Mouse (Mus musculus) retina, adult 2 months (tissue): Measurements from ENCODE around the gene Prr13.

Experiments used
- DNase-seq: peaks from one replicate; pipeline ENCODE4 v3.0.0-alpha.2; 2012; ENCODE audit warnings: low read depth, low spot score

Gene Prr13

DNA sequence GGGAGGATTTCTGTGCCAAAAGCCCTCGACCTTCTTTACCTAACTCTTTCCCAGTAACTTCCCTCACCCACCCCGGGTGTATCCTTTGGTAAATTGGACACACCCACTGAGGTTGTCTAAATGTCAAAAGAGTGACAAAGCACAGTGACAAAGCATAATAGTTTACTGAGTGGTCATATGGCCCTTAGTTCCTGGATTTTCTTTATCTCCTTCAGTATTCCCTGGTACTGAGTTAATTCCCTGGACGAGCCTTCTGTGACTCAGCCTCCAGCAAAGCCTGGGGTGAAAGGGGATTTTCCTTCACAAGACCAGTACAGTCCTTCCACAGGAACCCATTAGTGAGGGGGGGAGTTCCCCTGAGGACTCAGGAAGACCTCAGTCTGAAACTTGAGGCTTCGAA lies 2.1 kb downstream of the Prr13 start:
- no peak for DNase-seq

DNA sequence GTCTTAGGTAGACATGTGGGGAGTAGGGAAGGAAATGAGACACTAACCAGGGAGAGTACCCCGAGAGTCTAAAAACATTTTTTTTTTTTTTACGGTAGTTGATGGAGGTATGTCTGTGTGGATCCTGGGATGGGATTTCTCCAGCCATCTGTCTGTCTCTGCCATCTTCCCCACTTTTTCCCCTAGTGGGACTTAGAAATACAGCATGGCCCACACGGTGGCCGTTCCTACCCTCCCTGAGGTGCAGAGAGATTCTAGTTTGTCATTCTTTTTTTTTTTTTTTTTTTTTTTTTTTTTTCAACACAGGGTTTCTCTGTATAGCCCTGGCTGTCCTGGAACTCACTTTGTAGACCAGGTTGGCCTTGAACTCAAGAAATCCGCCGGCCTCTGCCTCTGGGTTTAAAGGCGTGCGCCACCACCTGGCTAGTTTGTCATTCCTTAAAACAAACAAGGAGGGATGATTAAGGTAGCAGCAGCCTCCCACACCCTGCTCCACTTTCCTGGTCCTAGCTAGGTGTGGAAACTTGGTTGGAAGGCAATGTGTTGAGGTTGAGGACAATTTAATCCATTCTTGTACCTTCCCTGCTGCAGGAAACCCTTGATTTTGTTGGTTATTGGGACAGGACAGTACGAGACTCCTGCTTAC lies 2.7 kb downstream of the Prr13 start:
- no peak for DNase-seq

DNA sequence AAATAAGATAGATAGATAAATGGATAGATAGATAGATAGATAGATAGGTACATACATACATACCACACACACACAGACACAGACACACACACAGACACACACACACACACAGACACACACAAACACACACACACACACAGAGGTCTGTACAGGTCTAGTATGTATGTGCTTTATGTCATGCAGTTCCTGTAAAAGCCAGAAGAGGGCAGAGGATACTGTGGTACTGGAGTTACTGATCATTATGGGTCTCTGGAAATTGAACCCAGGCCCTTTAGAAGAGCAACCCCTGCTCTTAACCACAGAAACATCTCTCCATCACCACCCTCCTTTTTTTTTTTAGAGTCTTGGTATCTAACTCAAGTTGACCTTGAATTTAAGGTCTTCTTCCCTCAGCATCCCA lies 4.8 kb downstream of the Prr13 start:
- DNase-seq: no peak

DNA sequence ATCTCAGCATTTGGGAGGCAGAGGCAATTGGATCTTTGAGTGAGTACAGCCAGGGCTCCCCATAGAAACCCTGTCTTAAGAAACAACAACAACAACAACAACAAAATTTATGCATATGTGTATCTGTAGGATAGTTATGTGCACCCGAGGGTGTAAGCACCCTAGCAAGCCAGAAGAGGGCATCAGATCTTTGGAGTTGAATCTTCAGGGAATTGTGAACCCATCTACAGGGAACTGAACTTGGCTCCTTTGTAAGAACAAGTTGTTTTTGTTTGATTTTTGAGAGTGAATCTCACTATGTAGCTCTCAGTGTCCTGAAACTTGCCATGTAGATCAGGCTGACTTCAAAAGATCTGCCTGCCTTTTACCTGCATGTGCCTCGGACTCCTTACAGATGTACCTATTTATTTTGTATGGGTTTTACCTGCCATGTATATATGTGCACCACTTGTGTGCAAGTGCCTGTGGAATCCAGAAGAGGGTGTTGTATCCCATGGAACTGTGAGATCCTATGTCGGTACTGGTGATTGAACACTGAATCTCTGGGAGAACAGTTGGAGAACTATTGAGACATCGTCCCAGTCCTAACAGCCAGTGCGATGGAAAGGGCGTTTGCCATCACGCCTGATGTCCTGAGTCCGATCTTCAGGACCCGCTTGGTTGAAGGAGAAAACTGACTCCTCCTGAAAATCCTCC lies 10.0 kb downstream of the Prr13 start:
- DNase-seq: no peak

DNA sequence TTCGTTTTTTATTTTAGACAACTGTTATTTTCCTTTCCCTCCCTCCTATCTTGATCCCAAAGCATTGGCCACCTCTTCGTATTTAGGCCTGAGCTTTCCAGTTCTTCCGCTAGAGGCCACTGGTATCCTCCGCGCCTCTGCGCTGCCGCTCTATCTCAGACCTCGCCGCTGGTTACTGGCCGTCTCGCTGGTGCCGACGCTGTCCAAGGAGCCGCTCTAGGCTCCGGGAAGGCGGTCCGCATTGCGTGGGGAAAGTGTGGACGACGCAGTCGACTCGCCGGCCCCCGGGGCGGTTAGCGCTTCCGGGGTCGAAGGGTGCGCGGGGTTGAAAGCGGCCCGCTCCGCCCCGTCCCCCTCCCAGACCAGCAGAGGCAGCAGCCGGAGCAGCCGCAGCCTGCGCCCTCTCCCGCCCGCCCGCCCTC lies 11.4 kb downstream of the Prr13 start, which contains the start of gene Pcbp2:
Gene Pcbp2, plus strand, starts transcription at position 357 of the 422 bp plus-strand sequence.
- DNase-seq: peak; percentile 95

DNA sequence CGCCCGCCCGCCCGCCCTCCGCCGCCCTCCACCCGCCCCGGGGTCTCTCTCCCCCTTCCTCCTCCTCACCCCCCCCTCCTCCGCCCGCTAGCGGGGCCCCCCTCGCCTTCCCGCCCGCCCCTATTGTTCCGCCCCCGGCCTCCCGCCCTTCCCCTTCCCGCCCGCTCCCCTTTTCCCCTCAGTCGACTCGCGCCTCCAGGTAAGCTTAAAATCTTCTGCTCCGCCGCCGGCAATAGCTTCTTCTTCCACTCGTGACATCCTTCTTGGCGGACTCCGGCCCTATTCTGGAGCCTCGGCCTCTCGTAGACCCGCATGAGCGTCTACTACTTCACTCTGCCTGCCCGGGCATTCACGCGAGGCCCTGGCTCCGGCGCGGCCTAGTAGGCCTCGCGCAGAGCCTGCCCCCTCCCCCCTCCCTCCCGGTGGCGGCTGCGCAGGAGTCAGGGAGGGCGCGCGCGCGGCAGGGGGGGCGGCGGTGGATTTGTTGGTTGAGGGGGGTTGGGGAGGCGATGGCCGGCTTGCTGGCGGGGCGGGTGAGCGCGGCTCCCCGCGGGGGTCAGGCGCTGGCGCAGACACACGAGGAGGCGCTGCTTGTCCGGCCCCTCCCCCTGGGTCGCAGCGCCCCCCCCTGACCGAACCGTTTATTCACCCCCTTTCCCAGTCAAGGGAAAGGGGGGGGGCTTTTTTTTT lies 11.9 kb downstream of the Prr13 start:
- DNase-seq: peak; percentile 86

DNA sequence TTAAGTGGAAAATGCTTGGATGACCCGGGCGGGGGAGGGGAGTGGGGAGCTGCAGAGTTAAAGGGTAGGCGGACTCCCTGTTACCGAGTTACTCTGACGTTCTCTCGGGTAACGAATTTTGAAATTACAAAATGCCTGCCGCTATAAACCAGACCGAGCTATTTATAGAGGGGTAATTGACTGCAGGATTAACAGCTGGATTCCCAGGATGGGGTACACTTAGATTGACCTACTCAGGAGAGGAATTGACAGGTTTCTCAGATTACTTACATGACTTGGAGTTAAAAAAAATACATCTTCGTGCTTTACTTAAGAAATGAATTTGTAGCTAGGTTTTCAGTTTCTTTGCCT lies 12.4 kb downstream of the Prr13 start:
- peak; percentile 61 for DNase-seq

DNA sequence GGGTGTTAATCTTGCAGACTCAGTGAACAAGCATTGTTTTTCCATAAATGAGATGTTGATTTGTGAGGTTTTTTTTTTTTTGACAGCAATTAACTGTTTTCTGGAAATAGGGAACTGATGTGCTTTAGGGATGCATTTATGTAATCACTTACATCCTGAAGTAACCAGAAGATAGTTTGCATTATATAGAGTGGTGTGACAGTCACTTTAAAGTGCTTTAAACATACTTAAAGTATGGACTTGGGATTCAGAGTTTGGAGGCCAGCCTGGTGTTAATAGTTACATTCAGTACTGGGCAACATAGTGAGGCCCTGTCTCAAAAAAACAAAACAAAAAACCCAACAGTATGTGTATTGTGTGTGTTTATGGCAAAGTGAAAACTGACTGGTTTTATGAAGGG lies 12.9 kb downstream of the Prr13 start:
- DNase-seq: no peak

DNA sequence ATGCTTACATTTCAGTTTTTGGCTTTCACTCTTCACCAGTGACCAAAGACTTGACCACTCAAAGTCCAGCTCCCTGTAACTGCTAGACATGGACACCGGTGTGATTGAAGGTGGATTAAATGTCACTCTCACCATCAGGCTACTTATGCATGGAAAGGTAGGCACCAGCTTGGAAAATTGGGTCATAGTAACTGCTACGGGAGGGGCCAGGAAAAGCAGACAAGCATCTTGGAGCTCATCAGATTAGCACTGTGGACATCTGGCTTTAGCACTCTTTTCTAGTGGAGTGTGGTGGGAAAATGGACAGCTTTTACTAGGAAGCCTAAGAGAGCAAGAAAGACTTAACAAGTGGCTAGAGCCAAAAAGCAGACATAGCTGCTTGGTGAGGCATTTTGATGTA lies 14.4 kb downstream of the Prr13 start:
- peak; percentile 72 for DNase-seq

DNA sequence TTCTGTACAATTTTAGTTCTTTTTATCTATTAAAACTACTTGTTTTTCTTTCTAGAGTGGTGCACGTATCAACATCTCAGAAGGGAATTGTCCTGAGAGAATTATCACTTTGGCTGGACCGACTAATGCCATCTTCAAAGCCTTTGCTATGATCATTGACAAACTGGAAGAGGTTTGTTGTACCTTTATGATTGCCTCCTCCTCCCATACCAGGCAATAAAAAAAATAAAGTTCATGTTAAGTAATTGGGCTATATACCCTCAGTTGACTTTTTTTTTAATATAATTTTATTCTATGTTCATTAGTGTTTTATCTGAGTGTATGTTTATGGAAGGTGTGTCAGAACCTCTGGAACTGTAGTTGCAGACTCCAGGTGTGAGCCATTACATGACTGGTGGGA lies 15.7 kb downstream of the Prr13 start:
- no peak for DNase-seq

DNA sequence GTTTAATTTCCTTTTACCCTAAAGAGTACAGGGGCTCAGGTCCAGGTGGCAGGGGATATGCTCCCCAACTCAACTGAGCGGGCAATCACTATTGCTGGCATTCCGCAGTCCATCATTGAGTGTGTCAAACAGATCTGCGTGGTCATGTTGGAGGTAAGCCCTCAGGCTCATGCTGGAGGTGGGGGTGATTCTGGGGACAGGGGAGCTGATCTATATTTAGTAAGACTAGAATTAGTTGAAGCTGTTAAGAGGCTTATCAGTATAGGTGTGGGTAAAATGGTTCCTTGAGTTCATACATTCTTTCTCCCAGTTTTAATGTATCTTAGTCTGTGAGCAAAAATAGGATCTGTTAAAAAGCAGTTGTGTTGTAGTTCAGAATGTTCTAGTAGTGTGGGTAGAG lies 24.3 kb downstream of the Prr13 start:
- peak; percentile 71 for DNase-seq

DNA sequence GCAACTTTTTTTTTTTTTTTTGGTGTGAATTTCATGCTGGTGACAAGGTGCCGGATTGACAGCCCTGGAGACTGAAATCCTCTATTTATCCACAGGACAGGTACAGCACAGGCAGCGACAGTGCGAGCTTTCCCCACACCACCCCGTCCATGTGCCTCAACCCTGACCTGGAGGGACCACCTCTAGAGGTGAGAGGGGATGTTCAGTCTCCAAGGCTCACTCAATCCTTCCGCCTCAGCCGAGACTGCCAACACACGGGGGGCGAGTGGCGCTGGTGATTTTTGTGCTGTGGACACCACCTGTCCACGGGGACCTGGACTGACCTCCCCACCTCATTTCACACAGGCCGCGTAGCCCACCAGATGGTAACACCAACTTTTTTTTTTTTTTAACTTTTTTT lies 27.0 kb downstream of the Prr13 start:
- DNase-seq: no peak

DNA sequence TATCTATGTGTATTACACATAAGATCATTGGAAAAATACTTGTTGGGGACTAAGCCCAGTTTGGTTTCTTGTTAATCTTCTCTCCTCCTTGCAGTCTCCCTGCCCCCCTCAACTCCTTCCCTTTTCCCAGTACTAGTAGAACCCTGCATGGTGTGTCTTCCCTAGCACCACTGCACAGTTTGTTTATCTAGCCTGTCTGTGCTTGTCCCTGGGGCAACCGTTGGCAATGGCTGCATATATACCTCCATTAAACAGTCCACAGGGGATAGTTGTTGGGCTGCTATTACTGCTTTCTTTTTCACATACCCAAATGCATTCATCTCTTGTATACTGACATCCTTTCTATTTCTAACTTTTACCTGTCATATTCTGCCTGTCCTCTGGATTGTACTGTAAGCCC lies 28.8 kb downstream of the Prr13 start:
- DNase-seq: no peak

DNA sequence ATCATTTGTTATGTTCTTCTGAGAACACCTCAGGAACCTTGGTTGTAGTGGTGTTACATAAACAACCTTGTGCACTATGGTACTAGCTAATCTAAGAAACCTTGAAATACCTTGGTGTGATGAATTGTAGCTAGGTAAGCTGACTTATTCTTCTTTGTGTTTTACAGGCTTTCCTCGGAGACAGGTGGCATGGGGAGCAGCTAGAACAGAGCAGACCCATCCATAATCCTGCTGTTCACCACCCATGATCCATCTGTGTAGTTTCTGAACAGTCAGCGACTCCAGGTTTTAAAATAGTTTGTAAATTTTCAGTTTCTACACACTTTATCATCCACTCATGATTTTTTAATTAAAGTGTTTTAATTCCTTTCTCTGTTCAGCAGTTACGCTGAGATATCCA lies 39.5 kb downstream of the Prr13 start:
- DNase-seq: no peak

DNA sequence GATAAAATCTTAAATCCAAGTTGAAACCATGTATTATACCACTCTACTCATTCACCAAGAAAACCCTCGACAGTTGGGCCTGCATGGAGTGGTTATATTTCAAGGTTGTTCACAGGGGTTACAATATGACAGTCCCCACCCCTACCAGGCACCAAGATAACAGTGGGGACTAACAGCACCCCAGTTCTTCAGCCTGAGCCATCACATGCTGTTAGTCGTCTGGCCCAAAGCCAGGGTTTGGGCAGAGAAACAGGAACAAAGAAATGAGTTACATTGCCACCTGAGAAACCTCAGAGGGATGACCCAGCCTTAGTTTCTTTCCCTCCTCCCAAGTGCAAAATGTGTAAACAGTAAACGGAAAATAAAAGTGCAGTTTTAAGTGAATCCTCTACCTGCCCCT lies 40.5 kb downstream of the Prr13 start:
- DNase-seq: no peak

DNA sequence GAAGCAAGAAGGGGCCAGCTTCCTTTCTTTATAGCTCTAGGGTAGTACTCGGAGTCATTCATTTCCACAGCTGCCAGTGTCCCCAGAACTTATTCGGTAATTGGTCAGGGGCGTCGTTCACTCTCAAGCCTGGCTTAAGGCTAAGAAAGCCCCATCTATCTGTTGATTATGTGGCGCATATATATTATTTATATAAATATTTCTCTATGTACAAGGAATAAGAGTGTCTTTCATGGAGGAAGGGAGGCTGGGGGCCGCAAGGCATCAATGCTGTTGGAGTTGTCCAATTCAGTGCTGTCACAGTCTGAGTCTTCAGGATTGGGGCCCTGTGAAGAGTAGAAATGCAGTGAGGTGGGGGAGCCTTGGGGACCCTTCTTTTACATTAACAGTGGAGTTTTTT lies 41.0 kb downstream of the Prr13 start:
- DNase-seq: no peak

DNA sequence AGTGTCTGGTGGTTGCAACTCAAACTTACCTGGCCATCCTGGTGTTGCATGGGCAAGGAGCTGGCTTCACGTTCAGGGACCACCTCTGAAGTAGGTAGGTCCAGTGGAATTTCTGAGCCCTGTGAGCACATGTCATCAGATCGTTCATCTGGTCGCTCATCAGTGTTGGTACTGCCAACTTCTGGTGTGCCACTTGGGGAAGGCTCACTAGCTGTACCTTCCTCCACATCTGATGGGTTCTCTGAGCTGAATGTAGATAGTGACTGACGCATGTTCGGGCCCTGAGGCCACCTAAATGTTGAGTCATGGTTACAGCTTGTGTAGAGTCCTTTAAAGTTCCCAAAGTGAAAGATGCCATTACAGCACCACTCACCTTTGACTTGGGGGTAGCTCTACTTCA lies 41.7 kb downstream of the Prr13 start:
- no peak for DNase-seq

DNA sequence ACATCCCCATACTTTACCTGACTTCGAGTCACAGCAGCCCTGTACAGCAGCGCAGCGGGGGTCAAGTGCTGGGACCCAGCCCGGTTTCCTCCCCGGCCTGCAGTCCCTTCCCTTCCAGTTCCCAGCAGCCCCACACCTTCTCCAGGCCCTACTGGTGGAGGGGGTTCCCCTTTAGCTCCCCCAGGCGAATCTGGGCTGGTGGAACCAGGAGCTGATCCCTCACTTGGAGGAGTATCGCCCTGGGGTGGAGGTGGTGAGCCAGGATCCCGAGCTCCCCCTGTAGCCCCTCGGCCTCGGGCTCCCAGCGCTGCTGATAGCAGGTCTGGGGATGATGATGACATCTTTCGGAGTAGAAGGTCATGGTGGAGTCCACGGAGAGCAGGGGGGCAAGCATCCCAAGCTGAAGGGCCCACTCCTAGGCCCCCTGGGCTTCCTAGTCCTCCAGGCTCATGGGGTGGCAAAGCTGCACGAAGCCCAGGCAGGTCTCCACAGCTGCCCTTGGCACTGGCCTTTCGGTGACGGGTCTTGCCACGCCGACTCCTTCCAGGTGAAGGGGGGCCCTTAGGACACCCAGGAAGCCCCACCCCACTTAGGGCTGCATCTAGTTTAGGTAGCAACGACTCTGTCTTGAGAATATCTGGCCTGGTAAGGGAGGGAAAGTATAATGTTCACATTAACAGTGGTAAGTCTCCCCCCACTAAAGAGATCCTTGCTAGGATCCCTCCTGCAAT lies 42.4 kb downstream of the Prr13 start:
- no peak for DNase-seq

DNA sequence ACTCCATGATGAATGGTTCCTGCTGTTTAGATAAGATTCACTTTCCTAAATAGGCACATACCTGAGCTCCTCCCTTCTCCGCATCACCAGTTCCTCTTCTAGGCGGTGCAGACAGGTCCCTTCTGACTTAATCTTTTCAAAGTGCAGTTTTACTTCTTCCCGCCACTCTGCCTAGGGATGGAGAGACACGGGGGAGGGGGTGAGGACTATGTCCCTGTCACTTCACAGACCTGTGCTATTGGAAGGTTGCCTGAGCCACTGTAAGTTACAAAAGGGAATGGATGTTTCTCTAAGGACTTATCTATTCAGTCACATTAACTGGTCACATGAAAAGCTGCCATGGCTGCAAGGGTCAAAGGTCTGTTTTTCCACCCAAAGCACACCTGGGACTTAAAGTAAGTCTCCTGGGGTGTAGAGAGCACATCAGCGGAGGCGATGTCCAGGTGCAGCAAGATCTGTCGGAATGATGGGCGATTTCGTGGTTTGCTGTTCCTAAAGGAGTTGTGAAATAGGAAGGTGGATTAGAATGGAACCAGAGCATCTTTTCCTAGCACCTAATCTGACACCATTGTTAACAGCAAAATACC lies 43.5 kb downstream of the Prr13 start:
- no peak for DNase-seq

DNA sequence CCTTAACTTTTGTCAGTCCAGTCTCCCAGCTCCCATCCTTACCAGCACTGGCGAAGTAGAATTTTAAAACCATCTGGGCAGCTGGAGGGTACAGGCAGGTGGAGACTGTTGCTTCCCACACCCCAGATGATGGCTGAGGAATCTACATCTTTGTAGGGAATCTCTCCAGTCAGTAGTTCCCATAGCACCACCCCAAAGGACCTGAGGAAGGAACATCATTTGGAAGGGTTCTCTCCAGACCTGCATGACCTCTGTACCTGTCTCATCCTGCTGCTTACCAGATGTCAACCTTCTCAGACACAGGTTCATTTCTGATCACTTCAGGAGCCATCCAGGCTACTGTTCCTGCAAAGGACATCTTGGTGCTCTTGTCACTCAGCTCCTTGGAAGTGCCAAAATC lies 44.6 kb downstream of the Prr13 start, which contains the start of gene Gm10337:
Gene Gm10337, plus strand, starts transcription at position 276 of the 400 bp plus-strand sequence.
- DNase-seq: no peak

DNA sequence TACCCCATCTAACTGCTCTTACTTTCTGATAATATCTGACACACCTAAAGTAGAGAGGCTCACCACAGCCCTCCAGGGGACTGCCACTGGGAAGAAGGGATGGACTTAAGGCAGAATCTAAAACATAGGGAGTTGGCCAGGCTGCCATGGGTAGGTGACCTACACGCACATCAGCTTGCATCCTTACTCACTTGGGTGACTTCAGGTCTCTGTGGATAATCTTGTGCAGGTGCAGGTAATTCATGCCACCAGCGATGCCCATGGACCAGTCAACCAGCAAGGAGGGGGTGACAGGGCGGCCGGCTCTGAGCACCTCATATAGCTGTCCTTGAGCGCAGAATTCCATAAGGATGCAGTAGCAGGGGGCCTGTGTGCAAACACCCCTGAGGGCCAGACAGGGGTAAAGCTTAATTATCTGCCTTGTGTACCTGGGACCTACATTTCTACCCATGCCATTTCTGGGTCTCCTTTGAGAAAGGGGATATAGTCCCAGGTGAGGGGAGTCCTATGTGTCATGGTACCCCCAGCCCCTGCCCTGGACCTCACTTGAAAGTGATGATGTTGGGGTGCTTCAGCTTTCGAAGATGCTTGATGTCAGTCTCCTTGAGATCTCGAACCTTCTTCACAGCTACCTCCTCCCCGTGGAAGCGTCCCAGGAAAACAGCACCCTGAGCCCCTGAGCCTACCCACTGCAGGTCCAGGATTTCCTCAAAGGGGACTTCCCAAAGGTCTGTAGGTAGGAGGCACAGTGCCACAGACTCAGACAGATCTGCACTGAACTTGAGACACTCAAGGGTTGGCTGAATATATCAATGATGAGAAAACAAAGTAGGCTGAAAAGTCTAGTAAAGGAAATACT lies 45.3 kb downstream of the Prr13 start:
- DNase-seq: no peak
